Mouse (Mus musculus) bone marrow, adult 2 months (tissue): ENCODE results near the gene Gm10778.

Experiments used
- CTCF ChIP-seq: fragments of 200-500 bp; IDR thresholded peaks from 2 replicates; pipeline ENCODE4 v1.5.1; 2011; ENCODE audit warnings: low read length, control low read depth; ENCODE audit not compliant: control insufficient read depth, insufficient read depth
- POLR2A ChIP-seq: fragments of 200-500 bp; IDR thresholded peaks from 2 replicates; pipeline ENCODE4 v1.6.1; 2011; ENCODE audit warnings: low read depth, mild to moderate bottlenecking, control low read depth, low read length, borderline replicate concordance; ENCODE audit not compliant: control insufficient read depth

- no peak for TF ChIP-seq CTCF
- TF ChIP-seq POLR2A: no peak
Observed at GRCm38 (mm10) chr10:81636338-81636737, 12.5 kb upstream of the Gm10778 start.
